Mouse (Mus musculus): ENCODE measurements at regions not wholly inside any gene's neighbourhood (a gene's known extent, or its start where the extent isn't known, plus 50 kb on each side); places are given as distances from the start of the nearest gene placed in this dataset.

DNA sequence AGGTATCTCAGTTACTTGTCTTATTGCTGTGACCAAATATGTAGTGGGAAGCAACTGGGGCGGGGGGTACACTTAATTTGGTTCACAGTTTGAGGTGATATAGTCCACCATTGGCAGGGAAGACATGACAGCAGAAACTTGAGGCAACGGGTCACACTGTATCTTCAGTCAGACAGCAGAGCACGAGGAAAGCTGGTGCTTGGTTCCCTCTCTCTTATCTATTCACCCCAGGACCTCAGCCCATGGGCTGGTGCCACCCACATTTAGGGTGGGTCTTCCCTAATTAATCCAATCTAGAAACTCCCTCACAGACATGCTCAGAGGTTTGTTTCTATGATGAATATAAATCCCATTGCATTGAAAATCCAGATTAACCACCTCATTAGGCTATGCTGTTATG lies 56.5 kb downstream of the Otud1 start:
- DNase-seq (ENCODE audit: low spot score in 2 of 2) = no peak

DNA sequence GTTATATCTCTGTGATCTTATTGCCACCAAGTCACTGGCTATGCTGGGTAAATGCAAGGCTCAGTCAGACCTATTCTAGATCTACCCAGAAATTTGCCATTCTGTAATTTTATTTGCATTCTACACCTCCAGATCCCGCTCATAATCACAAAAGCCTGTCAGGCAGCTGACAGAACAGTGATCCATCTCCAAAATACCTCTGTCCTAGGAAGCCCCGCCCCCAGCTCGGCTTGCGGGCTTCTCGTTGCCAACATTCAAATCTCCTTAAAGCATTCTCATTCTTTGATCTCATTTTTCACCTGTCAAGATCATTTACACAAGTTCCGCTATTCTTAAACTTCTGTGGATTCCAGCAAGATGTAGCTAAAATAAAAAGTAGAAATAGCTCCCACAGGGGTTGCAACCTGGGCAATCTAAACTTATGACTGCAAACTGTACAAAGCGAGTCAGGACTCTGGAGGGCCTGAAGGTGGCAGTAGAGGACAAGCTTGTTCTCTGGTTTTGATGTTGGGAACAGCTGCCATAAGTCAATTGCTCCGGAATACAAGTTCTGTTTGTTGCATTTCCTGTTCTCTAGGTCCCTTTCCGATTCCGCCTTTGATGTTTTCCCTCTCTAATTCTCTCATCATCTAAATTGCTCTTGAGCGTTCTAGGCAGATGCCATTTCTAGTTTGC lies 58.1 kb downstream of the Otud1 start:
- DNase-seq (ENCODE audit: low spot score in 2 of 2) = peak; percentile 56 to 79

DNA sequence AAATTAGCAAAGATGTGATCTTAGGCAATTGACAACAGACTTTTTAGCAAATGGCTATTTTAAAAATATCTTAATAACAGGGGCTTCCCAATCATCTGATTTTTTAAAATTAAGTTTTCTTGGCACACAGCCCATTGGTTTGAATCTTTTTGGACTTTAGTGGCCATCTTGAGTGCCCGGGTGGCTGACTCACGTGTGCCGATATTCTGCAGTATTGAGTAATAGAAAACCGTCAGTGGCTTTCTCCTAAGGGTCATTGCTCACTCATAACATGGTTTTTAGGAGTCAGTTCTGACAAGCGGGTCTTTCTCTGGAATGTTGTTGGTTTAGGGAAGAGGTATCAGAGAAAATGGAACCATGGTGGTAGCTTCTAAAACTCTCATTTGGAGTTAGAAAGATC lies 58.8 kb downstream of the Otud1 start:
- no peak for DNase-seq (ENCODE audit: low spot score in 2 of 2)

GRCm38 (mm10) chr2:19726085-19726484 lies 68.5 kb downstream of the Otud1 start:
- DNase-seq (ENCODE audit: low spot score in 2 of 2) = no peak

GRCm38 (mm10) chr2:19726904-19727303 lies 69.4 kb downstream of the Otud1 start:
- peak in 1 of 2 experiments; percentile 48 for DNase-seq (ENCODE audit: low spot score in 2 of 2)

DNA sequence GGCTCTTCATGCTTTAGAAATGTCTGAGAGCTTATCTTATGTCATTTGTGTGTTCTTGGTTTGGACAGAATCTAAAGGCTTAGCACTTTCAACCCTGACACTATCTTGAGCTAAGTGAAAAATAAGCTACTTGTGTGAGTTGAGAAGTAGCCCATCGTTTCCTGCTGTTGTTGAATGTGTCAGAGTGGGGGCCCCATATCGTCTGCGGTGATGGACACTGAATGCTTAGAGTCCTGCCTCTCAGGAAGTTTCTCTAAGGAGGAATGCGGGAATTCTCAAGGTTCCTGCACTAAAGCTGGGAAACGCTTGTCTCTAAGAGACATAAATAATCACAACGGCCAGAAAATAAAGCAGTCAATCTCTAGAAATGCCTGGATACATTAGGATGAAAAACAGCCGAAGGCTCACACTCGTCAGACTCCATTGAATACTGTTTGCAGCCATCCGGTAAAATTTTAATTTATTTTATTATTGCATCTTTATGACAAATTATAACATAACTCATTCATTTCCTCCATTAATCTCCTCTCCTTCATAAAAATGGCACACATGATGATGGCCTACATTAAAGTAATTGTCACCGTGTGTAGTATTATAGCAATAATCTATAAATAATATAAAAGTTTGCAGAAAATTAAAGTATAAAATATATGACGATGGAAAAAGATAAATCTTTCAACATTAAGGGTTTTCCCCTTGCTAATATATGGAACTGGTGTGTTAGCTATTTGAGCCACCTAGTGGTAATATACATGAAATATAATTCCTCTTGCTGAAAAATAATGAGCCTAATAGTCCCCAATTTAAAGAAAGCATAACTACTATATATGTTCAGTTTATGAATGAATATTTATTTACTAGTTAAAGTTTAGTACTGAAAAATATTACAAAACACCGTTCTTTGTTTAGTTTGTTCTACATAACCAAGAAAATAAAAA lies 75.6 kb downstream of the Otud1 start:
- no peak for DNase-seq (ENCODE audit: low spot score in 2 of 2)

GRCm38 (mm10) chr2:19734164-19734870 lies 76.8 kb downstream of the Otud1 start:
- peak; percentile 69 to 71 for DNase-seq (ENCODE audit: low spot score in 2 of 2)

GRCm38 (mm10) chr2:19741508-19741907 lies 84.0 kb downstream of the Otud1 start:
- DNase-seq (ENCODE audit: low spot score in 2 of 2) = no peak

- no peak for DNase-seq (ENCODE audit: low spot score in 2 of 2)
Observed at GRCm38 (mm10) chr2:19743467-19743866, 85.9 kb downstream of the Otud1 start.

- no peak for DNase-seq (ENCODE audit: low spot score in 2 of 2)
Observed at GRCm38 (mm10) chr2:19744986-19745660, 87.6 kb downstream of the Otud1 start.

DNA sequence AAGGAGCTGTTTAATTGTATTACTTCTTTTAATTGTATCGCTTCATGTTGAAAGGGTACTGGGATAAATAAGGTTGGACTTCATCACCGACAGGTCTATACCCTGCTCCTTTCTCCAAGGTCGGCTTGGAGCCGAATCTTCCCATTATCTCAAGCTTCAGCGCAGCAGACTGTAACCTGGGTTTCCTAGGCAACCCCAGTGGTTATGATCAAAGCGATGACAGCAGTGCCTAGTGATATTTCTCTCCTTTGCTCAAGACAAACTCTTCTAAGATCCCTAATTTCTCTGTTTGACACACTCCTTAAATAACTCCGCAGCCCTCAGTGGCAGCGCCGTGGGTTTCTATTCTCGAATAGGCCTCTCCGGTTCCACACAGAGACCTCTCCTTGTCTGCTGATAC lies 95.2 kb downstream of the Otud1 start:
- DNase-seq (ENCODE audit: low spot score in 2 of 2) = no peak

DNA sequence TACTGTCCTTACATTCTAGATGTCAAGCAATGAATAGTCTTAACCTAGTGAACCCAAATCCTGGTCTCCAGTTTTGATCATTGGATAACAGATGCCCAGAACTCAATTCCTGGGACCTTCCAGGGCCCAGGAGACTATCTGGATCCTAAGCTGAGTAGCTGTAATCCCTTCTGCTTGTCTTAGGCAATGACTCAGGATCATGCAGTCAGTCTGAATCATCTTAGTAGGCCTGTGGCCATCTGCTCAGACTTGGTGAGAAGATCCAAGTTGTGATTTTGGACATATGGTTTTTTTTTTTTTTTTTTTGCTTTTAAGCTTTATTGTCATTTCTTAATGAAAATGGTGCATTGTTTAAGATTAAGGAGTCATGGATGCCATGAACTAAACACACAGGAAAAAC lies 95.9 kb downstream of the Otud1 start:
- DNase-seq (ENCODE audit: low spot score in 2 of 2) = no peak

DNA sequence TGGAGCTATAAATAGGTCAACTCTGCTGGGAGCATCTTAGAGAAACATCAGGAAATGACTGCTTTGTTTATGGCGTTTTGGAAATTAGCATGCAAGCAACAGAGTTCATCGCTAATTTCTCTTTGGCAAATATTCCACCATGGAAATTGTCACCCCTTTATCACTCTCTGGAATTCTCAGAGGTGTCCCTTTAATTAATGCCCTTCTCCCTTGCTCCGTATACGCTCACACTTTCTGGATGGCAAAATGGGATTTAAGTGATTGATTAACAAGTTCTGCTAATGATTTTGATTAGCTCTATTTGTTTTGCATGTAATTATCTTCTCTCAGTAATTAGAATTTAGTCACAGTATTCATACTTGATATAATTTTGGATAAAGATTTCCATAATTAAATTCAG lies 100.4 kb downstream of the Otud1 start:
- DNase-seq (ENCODE audit: low spot score in 2 of 2) = no peak

- DNase-seq (ENCODE audit: low spot score in 2 of 2) = peak in 1 of 2 experiments; percentile 6
Observed at GRCm38 (mm10) chr2:19759169-19759568, 101.6 kb downstream of the Otud1 start.

DNA sequence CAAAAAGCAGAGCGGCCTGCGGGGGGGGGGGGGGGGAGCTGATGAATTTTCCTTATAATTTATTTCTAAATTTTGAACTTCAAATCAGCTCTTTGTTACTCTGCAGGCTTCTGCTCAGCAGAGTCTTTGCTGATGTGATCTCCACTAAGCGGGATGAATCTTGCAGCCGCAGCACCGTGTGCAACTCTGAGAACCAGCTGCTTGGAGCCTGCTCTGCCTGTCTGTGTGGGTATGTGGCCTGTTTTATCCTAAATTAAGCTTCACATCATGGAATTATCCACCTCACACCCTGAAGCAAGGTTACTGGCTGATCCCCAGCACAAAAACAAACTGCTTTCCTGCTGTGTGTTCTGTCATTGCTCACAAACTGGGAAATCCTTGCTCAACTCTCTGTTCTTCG lies 102.0 kb downstream of the Otud1 start:
- DNase-seq (ENCODE audit: low spot score in 2 of 2) = no peak

DNA sequence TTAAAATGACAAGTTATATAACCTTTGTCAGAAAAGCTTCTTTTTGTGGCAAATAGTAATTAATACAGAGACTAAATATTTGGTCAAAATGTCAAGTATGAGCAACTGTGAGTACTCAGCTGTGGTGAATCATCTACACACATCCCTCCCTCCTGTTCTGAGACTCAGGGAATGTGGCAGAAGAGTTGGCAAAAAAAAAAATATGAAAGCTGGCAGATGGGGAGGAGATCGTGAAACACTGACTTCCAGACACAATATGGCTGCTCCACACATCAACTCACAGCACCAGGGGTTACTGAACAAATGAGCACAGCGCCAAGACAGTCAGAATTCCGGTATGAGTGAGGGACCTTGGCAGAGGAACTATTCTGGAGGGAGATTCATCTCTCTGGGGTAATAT lies 105.4 kb downstream of the Otud1 start:
- DNase-seq (ENCODE audit: low spot score in 2 of 2) = no peak

GRCm38 (mm10) chr2:19784913-19785312 lies 124.7 kb upstream of the Etl4 start:
- no peak for DNase-seq (ENCODE audit: low spot score in 2 of 2)

DNA sequence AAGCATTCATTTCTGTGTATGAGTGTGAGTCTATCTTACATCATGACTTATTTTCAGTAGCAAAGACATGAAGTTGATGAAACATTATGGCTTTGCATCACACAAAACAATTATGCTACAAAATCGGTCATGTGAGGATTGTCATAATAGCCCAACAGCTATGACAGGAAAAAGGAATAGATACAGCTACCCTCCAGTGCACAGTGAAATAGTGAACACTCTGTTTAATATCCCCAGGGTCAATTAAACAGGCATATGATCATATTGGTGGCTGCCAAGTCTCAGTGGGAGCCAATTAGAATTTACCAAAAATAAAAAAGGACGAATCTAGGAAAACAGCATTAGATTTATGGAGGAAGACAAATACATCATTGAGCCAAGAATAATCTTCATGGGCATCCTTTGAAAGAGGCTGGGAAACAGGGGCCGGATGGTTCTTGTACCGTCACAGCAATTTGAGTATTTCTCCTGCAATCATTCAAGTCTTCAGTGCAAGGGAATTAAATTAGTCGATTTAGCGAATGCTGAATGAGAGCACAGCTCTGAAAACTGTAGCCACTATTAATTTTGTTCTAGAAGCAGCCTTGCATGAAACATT lies 123.8 kb upstream of the Etl4 start:
- DNase-seq (ENCODE audit: low spot score in 2 of 2) = no peak

GRCm38 (mm10) chr2:19792177-19792576 lies 117.4 kb upstream of the Etl4 start:
- DNase-seq (ENCODE audit: low spot score in 2 of 2) = no peak

DNA sequence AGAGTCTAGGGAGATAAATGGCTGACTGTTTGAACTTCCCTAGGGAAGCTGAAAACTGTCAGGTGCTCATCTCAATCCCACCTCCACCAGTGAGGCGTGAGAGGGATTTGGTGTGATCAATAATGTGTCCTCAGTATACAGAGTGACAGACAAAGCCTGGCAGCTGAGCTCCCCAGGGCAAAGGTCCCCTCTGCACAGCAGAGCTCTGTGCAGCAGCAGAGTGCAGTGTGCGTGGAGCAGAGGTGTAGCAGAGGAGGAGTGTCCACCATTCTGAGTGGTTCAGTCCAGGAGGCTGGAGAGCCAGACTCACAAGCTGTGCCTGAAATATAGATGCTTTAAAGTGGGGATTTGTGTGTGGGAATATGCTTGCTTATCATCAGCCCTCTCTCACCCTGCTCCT lies 112.8 kb upstream of the Etl4 start:
- DNase-seq (ENCODE audit: low spot score in 2 of 2) = no peak

Measured in thymus, postnatal 10 days (tissue).